Mouse (Mus musculus): Measurements from ENCODE around the gene Atp10a.

DNA sequence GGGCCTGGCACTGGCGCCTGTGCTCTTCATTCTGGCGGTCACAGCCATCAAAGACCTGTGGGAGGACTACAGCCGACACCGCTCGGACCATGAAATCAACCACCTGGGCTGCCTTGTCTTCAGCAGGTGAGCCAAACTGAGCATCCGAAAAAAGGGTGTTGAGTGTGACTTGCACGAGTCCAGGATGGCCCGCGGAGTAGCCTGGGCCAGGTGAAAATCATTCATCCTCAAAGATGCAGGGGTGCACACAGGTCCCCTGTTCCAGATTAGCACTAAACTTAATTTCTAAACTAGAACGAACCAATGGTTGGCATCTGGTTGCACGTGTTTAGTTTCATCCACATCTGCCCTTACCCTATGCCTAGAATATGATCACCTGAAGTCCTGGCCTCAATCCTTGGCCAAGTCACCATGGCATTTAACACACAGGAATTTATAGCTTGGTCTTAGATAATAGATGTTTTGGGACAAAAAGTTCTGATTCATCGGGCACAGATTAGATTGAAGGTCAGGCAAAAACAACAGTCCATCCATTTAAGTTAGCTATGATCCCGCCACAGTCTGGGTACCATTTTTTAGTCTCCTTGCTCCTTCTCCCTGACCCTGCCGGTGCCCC is 2.9 kb downstream of the Atp10a start:
- no peak for TF ChIP-seq CTCF (IDR thresholded peaks at IDR 0.05; ENCODE audit: borderline replicate concordance, insufficient read depth, low read depth, low read length)
- no peak for TF ChIP-seq POLR2A (IDR thresholded peaks at IDR 0.05; ENCODE audit: borderline replicate concordance, insufficient read depth, low read length)

Measured in cerebellum, adult 2 months (tissue).